Mouse (Mus musculus): ENCODE measurements around the gene Psmg4.

- TF ChIP-seq CTCF (IDR thresholded peaks at IDR 0.05; ENCODE audit: control insufficient read depth, insufficient read depth, low read length) (no peak), POLR2A (IDR thresholded peaks at IDR 0.05; ENCODE audit: borderline replicate concordance, control insufficient read depth, low read depth, low read length) (no peak)
Measured at GRCm38 (mm10) chr13:34153254-34154011, 9.3 kb upstream of the Psmg4 start.

Measured in bone marrow, adult 2 months (tissue).